Mouse (Mus musculus) spleen, adult 18-20 months (tissue): Measurements from ENCODE around the gene Lbp.

ENCODE experiments used
- DNase-seq, 2 experiments: peaks; one replicate each; pipeline ENCODE4 v3.0.0; 2022; ENCODE audit warnings: mixed read lengths in 2 of 2

Lbp gene

DNA sequence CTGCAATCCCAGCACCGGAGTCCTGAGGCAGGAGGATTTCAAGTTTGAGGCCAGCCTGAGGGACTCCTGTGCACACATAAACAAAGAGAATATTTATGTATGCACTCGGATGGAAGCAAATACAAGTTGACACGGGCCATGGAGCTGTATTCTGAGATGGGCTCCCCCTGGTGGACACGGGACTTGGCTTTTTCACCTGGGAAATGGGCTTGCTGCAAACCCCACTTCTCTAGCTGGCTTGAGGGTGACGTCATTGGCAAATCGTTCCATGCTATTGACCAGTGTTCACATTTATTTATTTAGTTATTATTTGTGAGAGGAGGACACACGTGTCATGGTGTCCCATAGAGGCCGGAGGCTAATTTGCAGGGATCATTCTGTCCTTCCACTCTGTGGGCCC is 10.1 kb downstream of the Lbp start:
- DNase-seq, result peak in 1 of 2 experiments; percentile 16

DNA sequence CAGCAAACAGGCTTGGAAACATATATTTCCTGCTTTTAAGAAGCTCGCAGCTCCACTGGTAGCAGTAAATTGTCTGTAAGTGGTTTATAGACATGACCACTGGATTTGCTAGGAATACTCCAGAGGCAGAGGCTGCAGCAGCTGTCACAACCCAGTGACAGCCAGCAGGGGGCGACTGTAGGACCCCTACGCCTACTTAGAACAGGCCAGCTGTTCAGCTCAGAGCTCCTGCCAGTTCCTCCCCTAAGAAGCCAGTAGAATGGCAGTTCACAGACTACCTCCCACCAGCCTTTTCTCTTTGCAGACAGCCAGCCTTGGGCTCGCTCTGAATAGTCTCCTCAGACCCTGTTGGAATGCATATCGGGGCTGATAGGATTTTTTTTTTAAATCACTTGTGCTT is 10.7 kb downstream of the Lbp start:
- DNase-seq, result peak in 1 of 2 experiments; percentile 35

DNA sequence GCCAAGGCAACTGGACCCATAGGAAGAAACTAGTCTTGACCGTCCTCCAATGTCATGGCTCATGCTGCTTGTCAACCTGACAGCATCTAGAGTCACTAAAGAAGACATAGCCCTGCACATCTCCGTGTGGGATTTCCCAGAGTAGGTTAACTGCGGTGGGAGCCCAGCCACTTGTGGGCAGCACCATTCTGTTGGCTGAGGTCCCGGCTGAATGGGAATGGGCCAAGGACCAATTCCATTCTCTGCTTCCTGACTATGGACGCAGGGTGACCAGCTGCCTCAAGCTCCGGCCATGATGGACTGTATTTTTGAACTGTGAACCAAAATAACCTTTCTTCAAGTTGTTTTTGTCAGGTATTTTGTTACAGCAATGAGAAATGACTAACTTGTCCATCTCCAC is 15.3 kb downstream of the Lbp start:
- DNase-seq, result no peak

DNA sequence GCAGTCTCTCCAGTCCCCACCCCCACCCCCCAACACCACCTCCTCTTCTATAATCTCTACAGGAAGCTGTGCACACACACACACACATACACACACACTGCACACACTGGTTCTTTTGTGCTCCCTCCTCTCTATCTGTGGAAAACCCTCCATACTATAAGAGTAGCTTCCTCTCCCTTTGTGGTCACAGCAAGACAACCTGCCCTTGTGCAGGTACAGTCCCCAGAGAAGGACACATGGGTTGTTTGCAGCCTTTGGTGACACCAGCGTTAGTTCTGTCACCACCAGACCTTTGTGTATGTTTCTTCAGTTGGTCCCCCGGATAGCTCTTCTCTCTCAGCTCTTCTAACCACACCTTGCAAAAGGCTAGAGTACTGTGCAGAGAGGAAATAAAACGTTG is 16.6 kb downstream of the Lbp start:
- no peak for DNase-seq

DNA sequence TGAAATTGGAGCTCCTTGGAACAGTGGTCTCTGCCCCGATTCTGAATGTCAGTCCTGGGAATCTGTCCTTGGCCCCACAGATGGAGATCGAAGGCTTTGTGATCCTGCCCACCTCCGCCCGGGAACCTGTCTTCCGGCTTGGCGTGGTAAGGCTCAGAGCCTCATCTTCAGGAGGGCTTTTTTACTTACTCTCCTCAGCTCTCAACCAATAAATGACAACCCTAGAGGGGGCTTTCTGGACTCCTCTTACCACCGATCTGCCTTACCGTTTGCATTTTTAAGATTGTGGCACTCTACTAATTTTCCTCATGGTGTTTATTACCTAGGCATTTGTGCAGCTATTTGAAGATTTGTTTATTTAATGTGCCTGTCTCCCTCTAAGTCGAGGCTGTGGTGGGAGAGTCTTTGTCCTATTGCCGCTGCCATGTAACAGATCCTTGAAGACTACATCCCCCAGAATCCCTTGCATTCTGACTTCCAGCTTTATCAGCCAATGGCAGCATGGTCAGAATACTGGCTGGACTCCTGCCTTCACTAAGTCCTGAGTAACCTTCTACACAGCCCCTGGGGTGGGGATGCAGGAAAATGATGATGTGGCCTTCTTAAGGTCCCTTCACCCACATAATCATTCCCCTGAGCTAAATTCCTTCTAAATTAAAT is 18.4 kb downstream of the Lbp start:
- DNase-seq, result no peak

DNA sequence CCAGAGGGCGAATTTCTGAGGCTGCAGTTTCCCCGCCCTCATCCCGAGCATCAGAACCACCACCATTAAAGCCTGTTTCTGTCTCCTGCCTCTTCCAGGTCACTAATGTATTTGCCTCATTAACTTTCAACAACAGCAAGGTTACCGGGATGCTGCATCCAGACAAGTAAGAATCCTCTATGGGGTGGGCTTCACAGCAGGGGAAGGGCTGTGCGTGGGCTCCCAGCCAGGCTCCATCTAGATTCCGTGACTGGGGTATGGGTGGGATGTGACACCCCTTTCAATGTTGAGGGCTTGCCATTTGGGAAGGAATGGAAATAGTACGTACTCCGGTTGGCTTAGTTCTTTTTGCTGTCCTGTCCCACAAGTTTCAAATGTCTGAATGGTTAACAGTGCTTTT is 19.3 kb downstream of the Lbp start:
- no peak for DNase-seq

DNA sequence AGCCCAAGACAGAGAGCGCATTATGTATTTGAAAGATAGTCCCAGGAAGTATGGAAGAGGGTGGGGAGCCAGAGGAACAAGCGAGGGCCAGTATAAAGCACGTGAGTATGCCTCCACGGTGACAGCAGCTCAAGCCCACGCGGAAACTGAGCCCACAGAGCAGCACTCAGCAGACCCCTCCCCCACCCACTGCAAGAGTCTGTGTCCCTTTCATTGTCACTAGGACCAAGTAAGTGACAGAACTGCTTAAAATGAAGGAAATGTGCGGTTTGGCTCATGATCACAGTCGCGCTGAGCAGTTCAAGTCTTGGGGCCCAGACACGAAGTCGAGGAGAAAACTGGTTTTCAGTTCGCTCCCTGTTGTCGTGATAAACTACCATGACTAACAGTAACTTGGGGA is 28.1 kb downstream of the Lbp start:
- DNase-seq, result no peak

DNA sequence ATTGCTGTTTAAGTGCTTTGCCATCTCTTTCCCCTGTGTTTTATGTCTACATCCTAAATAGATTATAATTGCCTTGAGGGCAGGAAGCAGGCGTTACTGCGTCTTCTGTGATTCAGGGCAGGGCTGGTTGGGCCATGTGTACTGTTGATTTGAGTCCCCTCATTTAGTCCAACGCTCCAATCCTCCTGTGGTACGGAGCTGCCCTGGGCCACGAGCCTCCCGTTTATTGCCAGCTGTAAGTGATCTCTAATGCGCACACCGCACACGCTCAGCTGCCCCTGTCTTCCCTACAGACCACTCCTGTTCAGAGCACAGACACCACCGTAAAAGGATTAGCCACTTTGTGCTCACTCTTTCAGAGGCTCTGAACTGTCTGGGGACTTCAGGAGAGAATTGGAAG is 31.4 kb downstream of the Lbp start:
- no peak for DNase-seq

DNA sequence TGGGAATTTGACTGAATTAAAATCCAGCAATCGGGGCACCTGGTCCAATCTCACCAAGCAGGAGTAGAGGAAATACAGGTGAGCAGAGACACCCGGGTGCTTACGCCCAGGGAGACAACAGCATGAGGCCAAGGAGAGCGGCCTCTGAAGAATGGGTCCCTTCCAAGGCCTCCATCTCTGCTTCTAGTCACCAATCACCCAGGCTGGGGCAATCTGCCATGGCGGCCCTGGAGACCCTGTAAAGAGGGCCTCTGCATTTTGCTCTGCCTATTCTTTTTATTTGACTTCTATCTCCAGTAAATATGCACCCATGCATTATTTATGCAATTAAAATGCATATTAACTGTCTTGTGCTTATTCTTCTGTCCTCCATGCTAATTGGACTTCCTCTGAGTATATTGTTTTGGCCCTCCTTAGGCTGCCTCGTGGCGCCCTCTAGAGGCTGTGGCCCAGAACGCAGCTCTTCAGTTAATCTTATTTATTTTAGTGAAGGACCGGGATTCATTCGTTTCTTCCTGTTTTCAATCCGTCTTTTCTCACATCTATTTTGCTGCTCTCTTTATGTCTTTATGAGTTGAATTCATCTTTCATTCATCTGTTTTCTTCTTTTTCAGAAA is 33.8 kb downstream of the Lbp start:
- DNase-seq, result peak in 1 of 2 experiments; percentile 42

DNA sequence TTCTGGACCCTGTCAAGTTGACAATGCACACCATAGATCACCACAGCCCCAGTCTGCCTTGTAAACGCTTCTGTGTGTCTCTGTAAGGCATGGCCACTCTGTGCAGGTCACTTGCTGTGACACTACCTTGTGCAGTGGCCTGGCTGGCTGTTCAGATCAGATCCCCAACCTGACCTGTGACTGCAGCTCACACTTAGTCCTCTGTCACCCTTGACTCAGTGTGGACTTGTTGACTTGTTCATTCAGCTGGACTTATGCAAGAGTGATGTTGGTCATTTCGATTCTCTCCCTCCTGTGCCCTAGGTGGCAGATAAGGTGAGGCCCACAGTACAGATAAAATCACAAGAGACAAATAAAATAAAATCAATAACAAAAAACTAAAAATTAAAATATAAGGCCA is 35.0 kb downstream of the Lbp start:
- DNase-seq, result no peak

DNA sequence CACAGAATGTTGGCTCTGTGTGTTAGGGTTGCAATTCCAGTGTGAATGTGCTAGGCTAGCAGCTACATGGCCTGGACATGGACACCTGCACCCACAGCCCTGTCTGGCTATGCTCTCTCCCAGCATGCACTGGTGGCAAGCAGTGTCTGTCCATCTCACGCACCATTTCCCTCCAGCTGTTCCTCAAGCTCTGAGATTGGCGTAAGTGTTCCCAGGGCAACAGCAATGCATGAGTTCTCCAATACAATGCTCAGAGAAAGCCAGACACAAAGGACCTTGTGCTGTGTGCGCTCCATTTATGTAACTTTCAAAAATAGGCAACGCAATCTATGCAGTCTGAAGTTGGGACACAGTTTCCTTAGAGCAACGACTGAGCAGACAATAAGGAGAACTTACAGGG is 37.2 kb downstream of the Lbp start:
- DNase-seq, result no peak

DNA sequence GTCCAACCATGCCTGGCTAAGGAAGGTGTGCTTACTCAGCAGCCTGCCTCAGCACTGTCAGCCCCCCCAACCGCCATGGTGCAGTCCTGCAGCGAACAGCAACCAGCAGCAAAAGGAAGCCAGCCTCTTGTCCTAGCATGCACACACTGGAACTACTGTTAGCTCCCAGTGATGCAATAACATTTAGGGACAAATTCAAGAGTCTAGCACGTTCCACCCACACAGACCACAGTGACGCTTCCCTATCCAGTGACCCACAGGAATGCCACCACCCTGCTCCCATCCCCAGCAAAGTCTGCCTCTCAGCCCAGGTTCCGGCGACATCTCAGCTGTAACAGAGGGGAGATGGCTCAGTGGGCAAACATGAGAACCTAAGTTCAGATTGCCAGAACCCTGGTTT is 40.2 kb downstream of the Lbp start:
- DNase-seq, result no peak

DNA sequence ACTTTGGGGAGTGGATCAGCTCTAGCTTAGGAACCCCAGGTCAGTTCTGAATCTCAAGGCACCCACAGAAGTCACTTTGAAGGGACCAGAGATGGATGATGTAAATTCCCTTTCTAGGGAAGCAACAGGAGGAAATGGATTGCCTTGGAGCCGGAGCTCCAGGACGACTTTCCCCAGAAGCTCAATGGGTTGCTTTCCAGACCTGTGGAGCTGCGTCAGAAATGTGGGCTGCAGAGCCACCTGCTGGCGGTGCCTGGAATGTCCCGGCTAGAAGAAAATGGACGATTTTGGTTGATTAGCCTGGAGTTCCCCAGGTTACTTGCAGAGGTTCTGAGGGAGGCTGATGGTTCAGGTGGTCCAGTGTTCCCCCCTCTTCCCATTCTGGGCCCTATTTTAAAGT is 41.6 kb downstream of the Lbp start:
- DNase-seq, result peak; percentile 16 to 66

DNA sequence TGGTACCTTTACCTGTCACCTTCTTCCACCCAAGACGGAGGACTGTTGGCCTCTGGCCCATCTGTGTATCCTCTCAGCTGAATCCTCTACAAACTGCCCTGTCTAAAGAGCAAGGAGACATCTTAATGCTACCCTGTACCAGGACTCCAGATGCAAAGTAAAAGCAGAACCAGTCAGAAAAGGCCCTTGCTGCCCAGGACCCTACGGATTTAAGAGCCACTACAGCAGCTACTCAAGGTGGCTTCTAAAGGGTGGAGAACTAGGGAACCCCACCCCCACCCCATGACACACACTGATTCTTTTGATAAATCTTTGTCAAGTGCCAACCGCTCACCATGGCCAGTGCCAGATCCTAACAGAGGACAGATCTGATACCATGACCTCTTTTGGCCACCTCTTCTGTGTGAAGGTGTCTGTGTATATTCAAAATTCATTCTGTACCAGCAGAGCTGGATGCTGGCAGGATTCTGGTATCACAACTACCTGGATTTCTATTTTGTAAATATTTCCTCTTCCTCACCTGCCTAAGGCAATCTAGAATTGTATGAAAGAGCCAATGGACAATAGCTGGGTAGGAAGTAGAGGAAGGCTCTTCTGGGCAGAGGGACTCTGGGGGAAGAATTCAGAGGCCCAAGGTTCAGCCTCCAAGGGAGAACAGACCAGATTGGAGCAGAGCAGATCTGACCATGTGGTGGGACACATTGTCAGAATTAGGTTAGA is 46.7 kb downstream of the Lbp start:
- no peak for DNase-seq

DNA sequence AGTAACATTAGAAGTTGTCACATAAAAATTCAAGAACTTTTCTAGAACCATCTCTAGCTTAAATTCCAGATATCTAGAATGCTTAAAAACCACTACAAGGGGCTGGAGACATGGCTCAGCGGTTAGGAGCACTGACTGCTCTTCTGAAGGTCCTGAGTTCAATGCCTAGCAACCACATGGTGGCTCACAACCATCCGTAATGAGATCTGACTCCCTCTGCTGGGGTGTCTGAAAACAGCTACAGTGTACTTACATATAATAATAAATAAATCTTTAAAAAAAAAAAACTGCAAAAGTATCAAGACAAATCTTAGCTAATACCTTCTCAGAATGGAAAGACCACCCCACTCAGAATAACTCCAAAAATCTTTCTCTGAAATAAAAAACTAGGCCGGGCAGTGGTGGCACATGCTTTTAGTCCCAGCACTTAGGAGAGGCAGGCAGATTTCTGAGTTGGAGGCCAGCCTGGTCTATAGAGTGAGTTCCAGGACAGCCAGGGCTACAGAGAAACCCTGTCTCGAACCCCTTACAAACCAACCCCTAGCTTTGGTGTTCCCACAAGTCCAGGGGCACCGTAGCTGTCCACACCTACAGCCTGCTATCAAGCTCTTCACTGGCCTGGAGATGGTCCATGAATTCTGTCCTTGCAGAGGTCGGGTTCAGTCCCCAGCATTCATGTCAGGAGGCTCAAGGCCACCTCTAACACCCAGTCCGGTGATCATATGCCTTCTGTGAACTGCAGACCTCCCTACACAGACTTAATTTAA is 48.2 kb downstream of the Lbp start:
- DNase-seq, result no peak

DNA sequence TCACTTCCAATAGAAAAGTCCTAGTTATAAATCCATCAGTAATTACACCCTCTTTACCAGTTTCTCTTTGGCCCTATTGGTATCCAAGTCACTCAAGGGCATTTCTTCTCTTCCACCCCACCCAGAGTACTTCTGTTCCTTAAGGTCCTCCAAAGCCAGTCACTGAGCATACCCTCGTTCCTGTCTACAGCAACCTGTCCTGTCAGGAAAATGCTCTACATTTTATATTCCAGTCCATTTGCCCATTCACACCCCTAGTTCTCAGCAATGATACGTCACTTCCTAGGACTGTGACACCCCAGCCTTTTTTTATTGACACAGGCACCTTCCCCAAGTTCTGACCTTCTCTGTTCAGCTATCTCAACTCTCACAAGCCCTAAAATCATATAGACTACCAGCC is 48.9 kb downstream of the Lbp start:
- DNase-seq, result no peak

DNA sequence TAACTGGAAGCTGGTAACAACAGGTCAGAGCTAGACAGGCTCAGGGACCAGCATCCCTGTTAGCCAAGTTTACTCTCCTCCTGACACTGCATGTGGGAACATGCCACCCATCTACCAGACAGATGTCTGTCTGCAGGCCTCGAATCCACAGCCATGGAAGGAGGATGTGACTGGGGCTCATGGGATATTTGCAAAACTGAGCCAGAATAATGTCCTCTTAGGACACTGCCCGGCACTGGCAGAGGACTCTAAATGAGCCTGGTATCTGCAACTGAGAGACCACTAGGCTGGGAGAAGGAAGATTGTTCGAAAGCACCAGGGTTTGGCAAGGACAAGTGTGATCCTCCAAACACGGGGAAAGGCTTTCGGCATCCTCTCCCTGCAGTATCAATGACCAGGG is 49.8 kb downstream of the Lbp start:
- DNase-seq, result no peak

DNA sequence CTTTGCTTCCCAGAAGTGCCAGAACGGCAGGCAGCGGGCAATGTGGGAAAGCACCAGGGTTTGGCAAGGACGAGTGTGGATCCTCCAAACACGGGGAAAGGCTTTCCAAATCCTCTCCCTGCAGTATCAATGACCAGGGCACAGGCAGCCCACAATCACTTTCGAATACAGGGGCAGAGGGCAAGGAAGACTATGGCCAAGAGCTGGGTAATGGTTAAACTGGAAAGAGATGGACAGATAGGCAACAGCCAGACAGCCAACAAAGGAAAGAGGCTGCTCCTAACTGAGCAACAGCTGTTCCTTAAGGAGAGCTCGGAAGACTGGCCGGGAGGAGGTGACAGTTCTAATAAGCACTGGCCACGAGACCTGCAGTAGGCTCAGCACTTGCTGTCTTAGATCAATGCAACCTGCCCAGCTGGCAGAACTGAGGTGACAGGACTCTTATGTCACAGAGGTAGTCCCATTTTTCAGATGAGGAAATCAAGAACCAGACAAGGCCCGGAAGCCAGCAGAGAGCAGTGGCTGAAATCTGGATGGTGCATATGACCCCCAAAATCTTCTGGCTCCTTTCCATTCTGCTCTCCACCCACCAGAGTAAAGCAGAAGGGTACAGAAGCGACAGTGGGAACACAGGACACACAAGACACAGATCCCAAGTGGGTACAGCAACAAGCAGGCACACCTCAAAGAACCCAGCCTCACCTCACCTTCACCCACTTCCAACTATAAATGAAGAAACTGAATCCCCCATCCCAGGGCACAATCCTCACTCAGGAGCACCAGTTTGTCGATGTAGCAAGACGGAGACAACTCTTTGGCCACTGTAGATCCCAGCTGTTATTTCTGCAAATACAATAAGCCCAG is 53.7 kb downstream of the Lbp start:
- no peak for DNase-seq

DNA sequence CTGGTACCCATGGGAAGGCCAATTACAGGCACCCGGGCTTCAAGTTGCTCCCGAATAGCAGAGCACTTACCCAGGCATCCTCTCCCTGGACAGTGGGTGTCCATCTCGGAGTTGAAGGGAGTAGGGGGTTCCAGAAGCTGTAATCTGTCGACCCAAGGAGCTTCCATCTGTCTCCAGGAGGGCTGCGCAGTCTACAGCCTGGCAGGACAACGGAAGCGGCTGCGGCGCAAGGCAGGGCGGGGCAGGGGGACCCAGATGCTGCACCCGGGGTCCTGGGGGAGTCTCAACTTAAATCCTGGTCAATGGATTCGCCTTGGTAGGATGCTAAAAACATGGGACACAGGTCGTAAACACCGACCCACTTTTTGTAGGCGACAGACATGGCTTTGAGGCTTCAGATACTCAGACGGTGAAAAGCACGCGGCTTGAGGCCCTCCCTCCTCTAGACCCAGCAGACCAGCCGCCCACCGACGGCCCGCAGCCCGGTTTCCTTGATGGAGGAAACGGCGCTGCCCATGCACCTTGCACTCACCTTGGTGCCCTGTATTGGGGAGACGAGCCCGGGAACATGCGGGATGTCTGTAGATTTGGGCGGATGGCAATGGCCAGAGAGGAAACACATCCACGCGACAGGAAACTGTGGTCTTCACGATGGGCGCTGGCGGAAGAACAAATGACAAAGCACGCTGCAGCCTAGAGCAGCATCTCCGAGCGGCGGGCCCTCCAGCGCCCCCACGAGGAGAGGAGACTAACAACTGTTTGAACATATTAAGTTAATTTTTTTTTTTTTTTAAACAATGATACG is 54.8 kb downstream of the Lbp start:
- DNase-seq, result peak; percentile 72 to 78

DNA sequence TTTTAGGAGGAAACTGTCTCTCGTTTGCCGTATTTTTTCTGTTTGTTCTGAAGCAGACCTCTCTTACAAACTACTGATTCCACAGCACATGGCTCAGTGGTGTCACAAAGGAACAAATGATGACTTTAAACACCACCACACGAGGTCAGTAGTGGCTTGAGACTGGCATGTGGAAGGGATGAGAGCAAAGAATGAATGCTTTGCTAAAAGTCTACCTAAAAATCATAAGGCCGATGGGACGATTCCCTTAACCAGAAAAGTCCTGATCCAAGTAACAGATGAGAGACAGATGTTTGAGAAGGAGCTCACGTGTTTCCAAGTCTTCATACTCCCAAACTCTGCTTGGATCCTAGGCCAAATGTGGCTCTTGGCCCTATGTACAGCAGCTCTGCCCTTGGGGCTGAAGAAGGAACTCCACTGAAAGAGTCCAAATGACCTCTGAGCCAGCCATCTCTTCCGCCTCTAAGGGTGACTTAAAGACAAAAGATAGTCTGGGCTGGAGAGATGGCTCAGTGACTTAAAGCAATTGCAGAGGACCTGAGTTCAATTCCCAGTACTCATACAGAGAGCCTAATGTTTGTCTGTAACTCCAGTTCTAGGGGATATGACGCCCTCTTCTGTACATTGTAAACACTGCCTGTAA is 55.5 kb downstream of the Lbp start:
- DNase-seq, result no peak

DNA sequence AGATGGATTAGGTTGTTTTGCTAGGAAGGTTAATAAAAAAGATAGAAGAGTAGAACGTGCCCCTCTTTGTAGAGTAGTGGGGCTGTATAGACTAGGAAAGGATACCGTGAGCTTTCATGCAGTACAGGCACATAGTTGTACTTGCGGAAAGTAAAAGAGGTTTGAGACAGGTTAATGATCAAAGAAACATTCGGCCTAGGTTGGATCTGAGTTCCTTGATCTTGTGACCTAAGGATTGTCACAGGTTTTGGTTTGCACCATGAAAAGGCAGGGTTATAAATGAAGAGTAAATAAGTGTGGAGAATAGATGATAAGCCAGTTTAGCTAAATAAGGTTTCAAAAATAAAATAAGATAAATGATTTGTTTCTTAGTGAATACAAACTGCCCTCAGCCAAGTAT is 57.9 kb downstream of the Lbp start:
- no peak for DNase-seq
